Comparison of ENCODE assay signal across 8 mouse cellular contexts in the genomic region with DNA sequence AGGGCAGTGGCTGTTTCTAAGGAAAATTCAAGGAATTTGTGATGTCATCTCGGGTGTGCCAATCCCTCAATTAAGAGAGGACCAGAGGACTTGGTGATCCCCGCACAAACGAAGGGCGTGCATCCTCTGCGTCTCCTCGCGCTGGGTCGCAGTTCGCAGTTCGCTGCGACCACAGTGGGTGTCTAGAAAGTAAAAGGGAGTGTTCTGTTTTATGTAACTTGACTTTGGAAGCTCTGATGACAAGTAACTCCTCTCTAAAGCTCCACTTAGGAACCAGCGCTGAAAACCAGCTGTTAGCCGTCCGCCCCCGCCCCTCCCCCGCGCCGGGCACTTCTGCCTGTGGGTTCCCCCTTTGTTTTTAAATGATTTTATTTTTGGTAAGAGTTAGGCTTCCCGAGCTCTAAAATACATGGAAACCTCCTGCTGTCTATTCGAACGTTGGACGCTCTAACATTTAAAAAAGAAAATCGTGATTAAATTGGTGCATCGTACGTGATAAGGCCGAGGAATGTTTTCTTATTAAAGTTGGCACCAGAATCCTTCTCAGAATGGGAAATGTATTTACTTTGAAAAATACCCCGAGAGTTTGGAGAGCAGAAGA. TPM values are rescaled to one million over a fixed set of nuclear protein-coding genes. Genes with fewer than 3 reads are reported as not detected.
DNase-seq lines count a peak whose midpoint lies in the region; ATAC-seq and TF ChIP-seq lines count a peak whose summit lies in the region.

No protein-coding gene starts in this region.

- no peak for TF ChIP-seq CTCF in lung, postnatal 0 days (IDR thresholded peaks at IDR 0.05)
- TF ChIP-seq CTCF in olfactory bulb, adult 2 months (IDR thresholded peaks at IDR 0.05; ENCODE audit: insufficient read depth, low read depth, low read length): no peak

- DNase-seq in urinary bladder, postnatal 14 days (ENCODE audit: low spot score): peak; percentile 24
- no peak for DNase-seq in urinary bladder, adult 2 months (ENCODE audit: low spot score)
- peak; percentile 47 for DNase-seq in forebrain, embryonic 14.5 days (ENCODE audit: low spot score)
- peak; percentile 53 to 60 for DNase-seq in heart, postnatal 36 days
- peak; percentile 10 to 11 for DNase-seq in layer of hippocampus, postnatal 25 days (ENCODE audit: extremely low spot score in 1 of 2, low spot score in 1 of 2)
- DNase-seq in lung, postnatal 0 days (ENCODE audit: low spot score): peak; percentile 87
- no peak for DNase-seq in natural killer cell, adult 2 months (ENCODE audit: low spot score in 2 of 2)

- H3K27me3 ChIP-seq in forebrain, embryonic 14.5 days (replicated peaks; ENCODE audit: control insufficient read depth, insufficient read depth, low read length): no peaks in the 10 kb centered on the region
- no peaks in the 10 kb centered on the region for H3K27me3 ChIP-seq in lung, postnatal 0 days (replicated peaks; ENCODE audit: insufficient read depth, low read length)

- peak; percentile 29 for ATAC-seq in forebrain, embryonic 14.5 days
- ATAC-seq in lung, postnatal 0 days: peak; percentile 49

- no peaks in the 10 kb centered on the region for H3K9me3 ChIP-seq in forebrain, embryonic 14.5 days (replicated peaks; ENCODE audit: control insufficient read depth, low read length)
- H3K9me3 ChIP-seq in lung, postnatal 0 days (ENCODE audit: low read length): no peaks in the 10 kb centered on the region

- 15% methylated on average over 27 of the region's 27 CpGs for WGBS in forebrain, embryonic 14.5 days
- 6% methylated on average over 27 of the region's 27 CpGs for WGBS in lung, postnatal 0 days
- WGBS in olfactory bulb, adult 2 months: 3% methylated on average over 27 of the region's 27 CpGs

- intact Hi-C loops in heart, postnatal 36 days (cut with DNase I): loop anchor here (2.0 to 5.0 kb wide), 5 partner anchors 35 to 197 kb away; partner anchors contain the start of gene Rap1b

- H3K9ac ChIP-seq in forebrain, embryonic 14.5 days (ENCODE audit: low read length): peak overlapping the region; percentile 47
- peak overlapping the region; percentile 50 for H3K9ac ChIP-seq in lung, postnatal 0 days (replicated peaks; ENCODE audit: low read depth)

- H3K4me3 ChIP-seq in forebrain, embryonic 14.5 days (ENCODE audit: low read depth, low read length): peak overlapping the region; percentile 29
- peak overlapping the region; percentile 39 for H3K4me3 ChIP-seq in lung, postnatal 0 days (ENCODE audit: low read depth, low read length)
- H3K4me3 ChIP-seq in olfactory bulb, adult 2 months (ENCODE audit: insufficient read depth, low read depth, low read length): peak overlapping the region; percentile 30

- TF ChIP-seq POLR2A in olfactory bulb, adult 2 months (IDR thresholded peaks at IDR 0.05; ENCODE audit: insufficient read depth, low read depth, low read length): no peak

- H3K27ac ChIP-seq in forebrain, embryonic 14.5 days (ENCODE audit: low read depth, low read length): no peak overlapping the region
- H3K27ac ChIP-seq in lung, postnatal 0 days (ENCODE audit: low read length): peak overlapping the region; percentile 90
- H3K27ac ChIP-seq in olfactory bulb, adult 2 months (ENCODE audit: insufficient read depth, low read depth, low read length): peak overlapping the region; percentile 93

- H3K4me1 ChIP-seq in forebrain, embryonic 14.5 days (ENCODE audit: control insufficient read depth, insufficient read depth, low read length): no peaks in the 10 kb centered on the region
- no peaks in the 10 kb centered on the region for H3K4me1 ChIP-seq in lung, postnatal 0 days (ENCODE audit: insufficient read depth, low read depth, low read length)
- H3K4me1 ChIP-seq in olfactory bulb, adult 2 months (ENCODE audit: control insufficient read depth, insufficient read depth, low read length): peaks cover 16% of the 10 kb centered on the region

- peak overlapping the region; percentile 69 for H3K4me2 ChIP-seq in forebrain, embryonic 14.5 days (ENCODE audit: low read length)
- H3K4me2 ChIP-seq in lung, postnatal 0 days (replicated peaks; ENCODE audit: low read depth, low read length): peak overlapping the region; percentile 64

- no peaks in the 10 kb centered on the region for H3K36me3 ChIP-seq in forebrain, embryonic 14.5 days (ENCODE audit: control insufficient read depth, insufficient read depth, low read length)
- H3K36me3 ChIP-seq in lung, postnatal 0 days (ENCODE audit: insufficient read depth, low read length): no peaks in the 10 kb centered on the region

- peak; percentile 96 for TF ChIP-seq EP300 in lung, postnatal 0 days (IDR thresholded peaks at IDR 0.05)

RNA-seq across cellular contexts. Expression of gene Rap1b, which starts 59.9 kb away (rescaled TPM):
- 114 TPM in 2 replicates for polyA plus RNA-seq in urinary bladder, adult 2 months (2012; rRNA removed)
- 138 and 160 TPM in 2 replicates for polyA plus RNA-seq in forebrain, embryonic 14.5 days (2014; fragmentation: Nextera tagmentation; extraction: Ambion mirVana)
- 10 to 100 TPM; 50.7 to 63.9 TPM for total RNA-seq in heart, postnatal 36 days (2021)
- total RNA-seq in layer of hippocampus, postnatal 25 days (2021): 10 to 100 TPM; 67.4 to 70.2 TPM
- 268 and 290 TPM in 2 replicates for polyA plus RNA-seq in lung, postnatal 0 days (2015; fragmentation: Nextera tagmentation; extraction: Ambion mirVana)
- polyA plus RNA-seq in olfactory bulb, adult 2 months (2012; ENCODE audit: insufficient read depth, insufficient read length, low replicate concordance, missing spikeins): not detected in 2 replicates

Comparison
In these comparisons a context has a peak if more than half of its experiments do, and no peak if none do; other contexts are left out.
1. DNase-seq: peak in urinary bladder, postnatal 14 days (single experiment), forebrain, embryonic 14.5 days (single experiment), heart, postnatal 36 days (2 of 2), layer of hippocampus, postnatal 25 days (2 of 2) and lung, postnatal 0 days (single experiment); none in urinary bladder, adult 2 months (single experiment) and natural killer cell, adult 2 months (0 of 2).
2. Peak in every context shown above with its lines, with median percentiles within 50 percentile points of each other: H3K4me3 ChIP-seq.